Mouse (Mus musculus) frontal cortex, postnatal 10 days (tissue): ENCODE measurements around the gene Olfr1046.
"Not testable (repeated sequence)": the region's sequence is repeated elsewhere in the genome, so short reads cannot be mapped to it uniquely, and the experiment has no call there.

Experiments used
- DNase-seq, 2 experiments: peaks; one replicate each; pipeline ENCODE4 v3.0.0; 2022; ENCODE audit warnings: low spot score in 2 of 2, mixed read lengths in 1 of 2

Gene Olfr1046

DNA sequence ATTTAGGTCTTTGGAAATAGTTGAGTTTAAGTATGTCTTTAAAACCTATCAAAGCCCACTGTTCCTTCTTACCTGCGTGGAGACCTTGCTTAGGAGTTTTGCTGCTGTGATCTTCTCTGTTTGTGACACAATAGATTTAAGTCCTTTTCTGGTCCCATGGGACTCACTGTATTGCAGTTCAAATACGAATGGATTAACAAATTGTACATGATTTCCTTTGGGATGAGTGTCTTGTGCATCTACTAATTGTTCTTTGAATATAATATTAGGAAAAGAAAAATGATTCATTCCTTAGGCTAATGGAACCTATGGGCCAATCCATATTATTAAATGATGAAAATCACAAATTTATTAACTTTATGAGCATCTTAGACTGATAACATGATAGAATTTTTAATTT lies at the start of gene Olfr1046:
Gene Olfr1046, minus strand, starts transcription at position 101 of the 400 bp plus-strand sequence.
- no peak for DNase-seq

DNA sequence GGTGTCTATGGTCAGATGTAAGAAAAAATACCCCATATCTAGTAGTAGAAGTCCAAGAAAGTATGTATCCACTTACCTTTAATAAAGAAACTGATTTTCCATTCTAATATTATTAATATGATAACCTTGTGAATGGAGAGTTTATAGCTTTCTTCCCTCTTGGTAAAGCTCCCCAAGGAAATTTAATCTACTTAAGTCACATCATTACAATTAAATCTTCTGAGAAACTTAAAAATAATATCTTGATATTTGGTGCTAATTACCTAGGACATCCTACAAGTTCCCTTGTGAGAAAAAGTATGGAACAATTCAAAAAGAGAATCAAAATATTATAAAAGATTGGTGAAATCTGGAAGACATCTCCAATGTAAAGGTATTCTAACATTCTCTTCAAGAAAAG lies 39.1 kb upstream of the Olfr1046 start, which contains the start of gene Olfr1049:
Gene Olfr1049, minus strand, starts transcription at position 101 of the 400 bp plus-strand sequence.
- DNase-seq: not testable (repeated sequence)

DNA sequence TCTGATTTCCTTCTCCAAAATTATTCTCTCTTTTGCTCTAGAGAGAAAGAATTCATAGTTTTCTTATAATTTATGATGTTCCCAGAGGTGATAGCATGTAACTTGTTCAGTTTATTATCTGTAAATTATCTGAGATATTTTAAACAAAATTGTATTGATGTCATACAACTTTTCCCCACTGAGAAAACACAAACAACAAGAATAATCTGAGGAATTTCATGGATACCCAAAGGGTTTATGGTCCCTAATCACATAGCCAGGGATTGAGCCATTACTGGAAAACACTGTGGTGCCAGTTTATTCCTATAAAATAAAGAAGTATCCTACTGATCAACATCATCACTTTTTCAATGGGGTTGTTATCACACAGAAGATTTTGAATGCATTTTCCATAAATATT lies 21.1 kb upstream of the Olfr1046 start, which contains the start of gene Olfr1048:
Gene Olfr1048, minus strand, starts transcription at position 101 of the 400 bp plus-strand sequence.
- DNase-seq: no peak

DNA sequence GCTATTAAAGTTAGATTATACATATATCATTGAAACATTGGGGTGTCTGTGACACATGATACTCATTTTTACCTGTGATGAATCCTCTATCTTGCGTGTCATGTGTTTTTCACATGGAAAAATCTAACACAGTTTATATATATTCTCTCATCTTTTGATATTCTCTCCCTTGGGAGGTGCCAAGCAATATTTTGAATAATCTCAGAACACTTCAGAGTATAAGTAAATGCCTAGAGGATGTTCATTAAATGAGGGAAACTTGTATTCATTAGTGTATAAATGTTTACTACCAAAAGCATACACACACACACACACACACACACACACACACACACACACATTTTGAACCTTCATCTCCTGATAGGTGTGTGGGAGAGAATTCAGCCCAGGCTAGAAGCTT lies 12.2 kb upstream of the Olfr1046 start, which contains the start of gene Olfr1047:
Gene Olfr1047, minus strand, starts transcription at position 101 of the 400 bp plus-strand sequence.
- no peak for DNase-seq

DNA sequence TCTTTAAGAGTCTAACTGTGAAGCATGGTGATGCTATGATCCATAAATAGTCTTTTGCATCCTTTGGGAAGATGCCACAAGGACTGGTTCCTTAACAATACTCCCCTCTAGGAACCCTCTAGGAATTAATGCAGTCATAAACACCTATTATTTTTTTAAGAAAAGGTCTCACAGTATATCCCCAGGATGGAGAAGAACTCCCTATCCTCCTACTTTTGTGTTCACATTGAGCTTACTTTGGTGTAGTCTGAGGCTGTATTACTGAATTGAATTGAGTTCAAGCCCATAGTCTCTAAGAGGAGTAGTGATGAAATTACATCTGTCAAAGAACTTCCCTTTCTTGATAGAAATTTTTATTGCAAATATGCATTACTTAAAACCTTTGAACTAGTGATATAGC lies 16.2 kb downstream of the Olfr1046 start, which contains the start of gene Olfr1045:
Gene Olfr1045, minus strand, starts transcription at position 101 of the 400 bp plus-strand sequence.
- DNase-seq: no peak

DNA sequence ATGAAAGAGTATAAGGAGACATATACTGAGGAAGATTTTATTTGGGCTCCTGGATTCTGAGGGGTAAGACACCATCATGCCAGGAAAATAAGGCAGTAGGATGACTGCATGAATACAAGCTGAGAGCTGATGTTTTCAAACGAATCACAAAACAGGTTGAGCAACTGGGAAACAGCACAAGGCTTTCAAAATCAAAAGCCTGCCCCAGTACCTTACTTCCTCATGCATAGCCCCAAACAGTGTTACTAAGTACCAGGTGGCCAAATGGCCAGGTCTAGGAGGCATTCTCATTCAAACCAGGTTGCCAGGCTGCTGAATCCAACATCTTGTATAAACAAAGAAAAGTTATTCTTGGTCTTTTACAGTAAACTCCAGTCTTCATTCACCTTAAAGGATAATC lies 23.3 kb downstream of the Olfr1046 start:
- no peak for DNase-seq

DNA sequence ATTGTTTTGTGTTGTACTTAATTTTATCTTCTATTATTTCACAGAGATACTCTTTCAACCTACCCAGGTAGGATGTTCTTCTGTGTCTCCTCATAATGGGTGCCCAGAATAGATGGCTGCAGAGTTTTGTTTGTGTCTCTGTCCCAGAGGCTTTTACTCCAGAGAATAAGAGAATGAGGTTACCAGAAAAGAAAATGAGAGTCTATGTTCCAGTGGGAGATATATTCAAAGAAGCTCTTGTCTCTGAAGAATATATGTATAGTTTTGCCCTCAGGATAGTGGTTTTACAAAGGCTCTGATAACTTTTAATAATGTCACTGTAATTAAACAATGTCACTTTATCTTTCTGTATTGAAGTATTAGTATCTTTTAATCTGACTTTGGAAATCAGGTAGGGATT lies 33.5 kb downstream of the Olfr1046 start, which contains the start of gene Olfr52:
Gene Olfr52, minus strand, starts transcription at position 101 of the 400 bp plus-strand sequence.
- DNase-seq: no peak

DNA sequence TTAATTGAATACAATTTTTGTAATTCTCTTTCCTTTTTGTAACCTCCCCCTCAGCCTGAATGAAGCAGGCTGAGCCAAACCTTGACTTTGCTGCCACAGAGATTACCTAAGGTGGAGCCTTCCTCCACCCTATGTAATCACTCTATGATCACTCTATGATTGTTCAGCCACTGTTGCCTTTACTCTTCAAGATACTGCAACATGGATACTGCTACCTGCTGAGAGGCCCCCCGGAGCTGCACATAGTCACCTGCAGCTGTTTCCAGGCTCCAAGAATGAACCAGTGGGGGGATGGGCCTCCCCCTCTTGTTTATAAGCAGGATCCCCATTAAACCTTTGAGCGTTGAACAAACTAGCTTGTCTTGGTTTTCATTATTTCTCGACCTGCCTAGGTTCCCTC lies 39.2 kb downstream of the Olfr1046 start:
- no peak for DNase-seq

DNA sequence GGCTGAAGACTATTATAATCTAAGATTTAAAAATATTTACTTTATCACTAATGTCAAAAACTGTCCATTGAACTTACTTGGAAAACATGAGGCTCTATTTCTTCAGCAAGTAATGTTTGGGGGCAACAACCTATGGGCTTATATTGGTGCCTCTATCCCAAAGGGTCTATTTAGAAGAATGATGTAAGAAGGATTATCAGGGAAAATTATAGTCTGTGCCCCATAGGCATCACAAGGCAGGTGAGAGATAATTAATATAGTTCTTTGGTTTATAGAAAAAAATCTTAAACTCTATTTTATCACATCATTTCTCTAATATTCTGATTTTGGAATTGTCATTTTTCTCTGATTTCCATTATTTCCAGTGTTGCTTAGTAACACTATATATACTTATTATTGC lies 41.4 kb downstream of the Olfr1046 start, which contains the start of gene Olfr1044:
Gene Olfr1044, minus strand, starts transcription at position 101 of the 400 bp plus-strand sequence.
- no peak for DNase-seq

DNA sequence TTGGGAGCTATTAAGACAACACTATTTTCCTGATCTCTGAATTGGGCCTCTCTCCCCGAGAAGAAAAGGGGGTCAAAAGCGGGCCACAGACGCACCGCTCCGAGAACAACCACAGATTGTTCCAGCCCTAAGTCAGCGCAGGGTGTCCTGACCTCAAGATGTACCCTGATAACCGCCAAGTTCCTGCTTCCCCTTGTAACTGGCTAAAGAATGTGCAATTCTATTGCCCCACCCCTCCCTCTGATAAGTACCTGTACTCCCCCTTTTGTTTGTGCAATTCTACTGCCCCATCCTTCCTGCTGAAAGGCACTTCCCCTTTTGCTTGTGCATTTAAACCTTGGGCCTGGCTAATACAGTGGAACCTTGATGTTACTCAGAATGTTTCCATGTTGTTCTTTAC lies 43.7 kb downstream of the Olfr1046 start:
- DNase-seq: not testable (repeated sequence)

DNA sequence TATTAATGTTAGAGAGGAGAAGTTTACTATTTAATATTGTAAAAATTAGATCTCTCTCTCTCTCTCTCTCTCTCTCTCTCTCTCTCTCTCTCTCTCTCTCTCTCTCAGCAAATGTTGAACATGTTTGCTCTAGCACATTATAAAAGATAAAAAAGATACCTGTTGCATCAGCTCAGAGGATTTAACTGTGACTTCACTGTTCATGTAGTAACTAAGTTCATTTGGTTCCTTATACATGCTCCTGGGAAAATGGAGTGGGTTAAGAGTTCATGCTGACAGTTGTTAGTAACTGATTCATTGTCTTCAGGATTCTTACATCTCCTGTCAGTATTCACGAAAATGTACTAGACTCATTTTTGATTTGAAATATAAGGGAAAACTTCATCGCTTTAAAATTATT lies 51.7 kb downstream of the Olfr1046 start, which contains the start of gene Olfr1043:
Gene Olfr1043, minus strand, starts transcription at position 101 of the 400 bp plus-strand sequence.
- DNase-seq: no peak
